Mouse (Mus musculus) retina, postnatal 7 days (tissue): ENCODE measurements around the gene Shisa5.

Experiments used
- DNase-seq: peaks from one replicate; pipeline ENCODE4 v3.0.0-alpha.2; 2012; ENCODE audit warnings: low read depth, low spot score

The Shisa5 gene

DNA sequence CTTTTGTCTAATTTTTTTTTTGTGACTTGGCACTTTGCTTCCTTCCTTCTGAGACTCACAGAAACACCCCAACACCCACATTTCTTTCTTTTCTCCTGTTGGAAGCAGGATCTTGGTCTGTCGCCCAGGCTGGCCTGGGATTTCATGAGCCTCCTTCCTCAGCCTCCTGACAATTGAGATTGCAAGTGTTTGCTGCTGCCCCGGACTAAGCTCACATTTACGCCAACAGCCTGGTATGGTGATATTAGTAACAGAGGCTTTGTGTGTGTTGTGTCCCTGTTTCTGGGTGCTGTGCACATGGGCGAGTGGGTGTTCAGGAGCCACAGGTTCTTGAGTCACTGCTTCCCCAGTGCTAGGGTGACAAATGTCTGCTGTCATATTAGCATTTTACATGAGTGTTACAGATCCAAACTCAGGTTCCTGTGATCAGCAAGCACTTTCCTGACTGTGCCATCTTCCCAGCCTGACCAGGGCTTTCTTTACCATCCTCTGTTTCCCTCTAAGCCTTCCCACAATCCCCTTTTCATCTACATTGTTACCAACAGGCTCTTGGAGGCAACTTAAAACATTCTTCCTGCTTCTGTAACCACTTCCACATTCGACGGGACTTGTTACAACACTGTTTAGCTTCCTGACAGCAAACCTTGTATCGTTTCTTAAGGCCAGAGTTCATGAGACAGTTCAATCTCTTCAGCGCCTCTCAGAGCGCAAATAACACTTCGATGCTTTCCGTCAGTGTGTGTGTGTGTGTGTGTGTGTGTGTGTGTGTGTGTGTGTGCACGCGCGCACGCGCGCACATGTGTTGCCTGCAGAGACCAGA lies 15.3 kb upstream of the Shisa5 start:
- DNase-seq, result no peak

GRCm38 (mm10) chr9:109027521-109027920 lies 10.8 kb upstream of the Shisa5 start:
- no peak for DNase-seq

DNA sequence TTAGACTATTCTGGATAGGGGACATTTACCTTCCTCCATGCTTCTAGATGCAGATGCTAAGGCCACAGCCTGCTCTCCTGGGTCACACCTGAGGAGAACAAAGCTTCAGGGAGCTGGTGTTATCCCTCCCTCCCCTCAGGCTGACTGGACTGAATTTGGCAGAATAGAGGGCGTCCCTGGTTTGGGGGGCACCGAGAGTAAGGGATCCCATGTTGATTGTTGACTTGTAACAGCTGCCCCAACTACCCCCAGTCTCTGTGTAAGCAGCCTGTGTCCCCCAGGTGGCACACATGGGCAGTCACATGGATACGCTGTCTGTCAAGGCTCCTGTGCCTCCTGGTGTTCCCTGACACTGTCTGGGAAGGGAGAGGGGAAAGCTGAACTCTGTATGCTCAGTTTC lies 9.9 kb upstream of the Shisa5 start:
- DNase-seq, result no peak

- DNase-seq, result no peak
Measured at GRCm38 (mm10) chr9:109028919-109029318, 9.4 kb upstream of the Shisa5 start.

GRCm38 (mm10) chr9:109030312-109030711 lies 8.1 kb upstream of the Shisa5 start:
- no peak for DNase-seq

GRCm38 (mm10) chr9:109031001-109031400 lies 7.4 kb upstream of the Shisa5 start:
- DNase-seq, result no peak

- DNase-seq, result no peak
Measured at GRCm38 (mm10) chr9:109031686-109032085, 6.7 kb upstream of the Shisa5 start.

DNA sequence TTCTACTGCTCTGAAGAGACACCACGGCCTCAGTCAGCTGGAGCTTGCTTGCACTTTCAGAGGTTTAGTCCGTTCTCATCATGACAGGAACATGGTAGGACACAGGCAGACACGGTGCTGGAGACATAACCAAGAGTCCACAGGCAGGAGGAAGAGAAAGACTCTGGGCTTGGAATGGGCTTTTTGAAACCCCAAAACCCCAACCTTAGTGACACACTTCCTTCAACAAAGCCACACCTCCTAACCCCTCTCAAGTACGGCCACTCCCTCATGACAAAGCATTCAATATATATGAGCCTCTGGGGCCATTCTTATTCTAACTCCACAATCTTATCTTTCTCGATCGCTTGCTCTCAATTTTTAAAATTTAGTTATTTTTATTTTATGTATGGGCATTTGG lies 5.9 kb upstream of the Shisa5 start:
- no peak for DNase-seq

DNA sequence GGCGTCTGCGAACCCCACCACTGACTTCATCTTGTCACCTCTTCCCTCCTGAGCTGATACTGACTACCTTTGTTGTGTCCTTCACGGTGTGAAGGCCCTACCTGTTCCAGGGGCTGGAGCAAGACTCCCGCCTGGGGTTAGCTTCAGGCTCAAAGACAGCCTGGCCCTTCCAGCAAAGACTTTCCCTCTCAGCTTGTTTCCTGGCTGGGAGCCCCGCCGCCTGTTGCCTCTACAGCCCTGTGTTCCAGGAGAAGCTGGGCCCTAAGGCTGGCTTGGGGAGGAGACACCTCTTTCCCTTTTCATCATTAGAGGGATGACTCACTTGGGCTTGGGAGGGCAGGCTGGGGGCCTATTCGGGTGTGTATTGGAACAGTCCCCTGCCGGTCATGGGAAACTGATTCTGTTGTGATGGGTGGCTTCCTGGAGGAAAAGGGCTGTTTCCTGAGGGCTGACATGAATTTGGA lies 568 bp downstream of the Shisa5 start:
- DNase-seq, result no peak

GRCm38 (mm10) chr9:109039681-109040080 lies 1.3 kb downstream of the Shisa5 start:
- DNase-seq, result no peak

GRCm38 (mm10) chr9:109040216-109040615 lies 1.9 kb downstream of the Shisa5 start:
- no peak for DNase-seq

DNA sequence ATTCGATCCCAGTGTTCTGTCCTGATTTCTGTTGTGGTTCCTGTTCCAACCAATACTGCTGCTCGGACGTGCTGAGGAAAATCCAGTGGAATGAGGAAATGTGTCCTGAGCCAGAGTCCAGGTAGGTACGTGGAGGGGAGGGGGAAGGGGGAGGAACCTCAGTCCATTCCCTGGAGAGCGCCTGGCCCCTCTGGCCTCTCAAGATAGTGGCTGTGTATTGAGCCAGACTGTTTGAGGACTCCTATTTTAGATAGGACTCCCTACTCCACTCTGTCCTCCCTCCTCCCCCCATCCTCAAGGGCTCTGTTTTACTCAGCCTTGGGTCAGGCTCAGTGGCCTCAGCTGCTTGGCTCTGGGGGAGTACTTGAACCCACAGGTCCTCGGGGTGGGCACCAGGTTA lies 2.5 kb downstream of the Shisa5 start:
- no peak for DNase-seq

GRCm38 (mm10) chr9:109041351-109041750 lies 3.0 kb downstream of the Shisa5 start:
- no peak for DNase-seq

DNA sequence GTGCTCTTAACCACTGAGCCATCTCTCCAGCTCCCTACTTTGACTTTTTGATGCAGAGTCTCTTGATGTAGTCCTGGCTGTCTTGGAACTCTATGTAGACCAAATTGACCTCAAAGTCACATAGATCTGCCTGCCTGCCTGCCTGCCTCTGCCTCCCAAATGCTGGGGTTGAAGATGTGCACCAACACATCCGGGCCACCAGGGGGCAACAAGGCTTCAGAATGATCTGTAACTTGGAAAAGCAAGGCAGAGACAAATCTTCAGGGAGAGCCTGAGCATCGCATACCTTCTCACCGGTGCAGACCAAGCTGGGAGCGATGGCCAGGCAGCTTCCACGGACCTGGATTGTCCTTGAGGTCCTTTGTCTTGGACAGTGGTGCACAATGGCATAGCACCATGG lies 7.9 kb downstream of the Shisa5 start:
- DNase-seq, result no peak

- DNase-seq, result no peak
Measured at GRCm38 (mm10) chr9:109049316-109049715, 11.0 kb downstream of the Shisa5 start.

GRCm38 (mm10) chr9:109049996-109050673 lies 11.8 kb downstream of the Shisa5 start:
- no peak for DNase-seq

GRCm38 (mm10) chr9:109050674-109050997 lies 12.3 kb downstream of the Shisa5 start:
- no peak for DNase-seq

DNA sequence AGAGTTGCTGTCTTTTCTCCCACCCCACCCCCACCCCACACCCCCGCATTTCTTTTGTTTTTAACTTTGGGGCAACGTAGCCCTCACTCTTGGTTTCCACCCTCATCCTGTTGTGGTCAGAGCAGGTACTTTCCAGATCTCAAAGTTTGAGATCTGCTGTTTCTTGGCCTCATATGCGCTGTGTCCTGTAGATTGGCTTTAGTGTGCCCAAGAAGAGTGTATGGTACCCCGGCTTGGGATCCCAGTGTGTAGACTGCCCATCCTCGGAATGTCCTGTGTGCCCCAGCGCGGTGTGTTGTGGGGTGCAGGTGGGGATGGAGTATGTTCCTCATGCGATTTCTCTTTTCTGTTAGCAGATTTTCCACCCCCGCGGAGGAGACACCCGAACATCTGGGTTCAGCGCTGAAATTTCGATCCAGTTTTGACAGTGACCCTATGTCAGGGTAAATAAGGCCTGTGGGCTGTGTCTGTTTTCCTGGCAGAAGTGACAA lies 12.7 kb downstream of the Shisa5 start:
- no peak for DNase-seq

GRCm38 (mm10) chr9:109051651-109052489 lies 13.5 kb downstream of the Shisa5 start:
- DNase-seq, result no peak

DNA sequence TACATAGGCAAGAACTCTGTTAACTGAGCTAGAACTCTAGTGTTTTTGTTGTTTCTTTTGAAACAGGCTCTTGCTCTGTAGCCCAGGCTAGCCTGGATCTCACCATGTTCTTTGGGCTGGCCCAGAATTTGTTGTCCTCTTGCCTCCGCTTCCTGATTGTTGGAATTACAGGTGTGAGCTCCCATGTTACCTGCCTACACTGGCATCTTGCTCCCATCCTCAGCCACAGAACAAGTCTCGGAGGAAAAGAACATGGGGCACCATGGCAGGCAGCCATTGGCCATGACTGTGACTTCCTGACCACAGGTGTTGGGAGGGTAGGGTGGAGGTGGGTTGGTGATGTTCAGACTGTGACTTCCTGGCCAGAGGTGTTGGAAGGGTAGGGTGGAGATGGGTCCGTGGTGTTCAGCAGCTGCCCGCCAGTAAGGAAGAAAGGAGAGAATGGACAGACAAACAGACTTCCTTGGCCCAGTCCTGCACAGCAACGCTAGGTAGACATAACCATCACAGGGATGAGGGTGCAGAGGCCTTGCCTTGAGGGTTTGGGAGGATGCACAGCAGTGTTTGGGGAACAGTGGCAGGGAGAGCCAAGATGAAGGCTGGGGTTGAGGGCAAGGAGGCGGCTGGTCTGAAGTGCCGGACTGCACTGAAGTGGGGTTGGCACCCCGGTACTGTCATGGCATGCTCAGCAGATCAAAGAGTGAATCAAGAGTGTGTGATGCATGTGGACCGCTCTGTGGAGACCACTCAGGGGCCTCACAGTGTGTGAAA lies 14.3 kb downstream of the Shisa5 start:
- no peak for DNase-seq

DNA sequence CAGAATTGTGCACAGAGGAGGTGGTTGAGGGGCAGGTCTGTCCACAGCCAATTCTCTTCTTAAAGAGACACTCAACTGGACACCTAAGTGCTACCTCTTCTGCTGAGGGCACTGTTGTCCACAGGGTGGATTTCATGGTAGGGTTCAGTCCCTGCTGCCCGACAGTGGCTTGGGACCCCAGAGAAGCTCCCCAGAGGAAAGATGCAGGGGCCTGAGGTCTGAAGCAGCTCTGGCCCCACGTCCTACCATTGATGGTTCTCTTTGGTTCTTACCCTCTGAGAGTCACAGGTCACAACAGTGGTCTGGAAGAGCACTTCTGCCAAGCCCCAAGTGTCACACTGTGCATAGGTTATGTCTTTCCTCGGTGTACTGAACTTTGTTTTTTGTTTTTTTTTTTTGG lies 15.0 kb downstream of the Shisa5 start:
- no peak for DNase-seq
